Mouse (Mus musculus) olfactory bulb, adult 2 months (tissue): Measurements from ENCODE around the gene Lrrc4c.

Source experiments
- CTCF ChIP-seq: fragments of 200-500 bp; IDR thresholded peaks from 2 replicates; pipeline ENCODE4 v1.5.1; 2012; ENCODE audit warnings: low read depth, mild to moderate bottlenecking, low read length, moderate library complexity; ENCODE audit not compliant: insufficient read depth
- POLR2A ChIP-seq: fragments of 200-500 bp; IDR thresholded peaks from 2 replicates; pipeline ENCODE4 v1.6.1; 2012; ENCODE audit warnings: mild to moderate bottlenecking, low read depth, low read length, moderate library complexity; ENCODE audit not compliant: insufficient read depth

- TF ChIP-seq POLR2A (no peak), CTCF (no peak)
Measured at GRCm38 (mm10) chr2:97318536-97318935, 1000.6 kb downstream of the Lrrc4c start.
